Comparison of ENCODE assay signal across 15 mouse cellular contexts in genomic region chr13:20046406-20046805, GRCm38 (mm10).
"Had no signal": no experiment of that assay in that cellular context is flagged by ENCODE, and none has a peak within 500 bp of the region (broad histone marks: within the 10 kb centered on the region; RNA-seq: fewer than 3 reads in every experiment).

No protein-coding gene starts in this region.

- H3K9ac ChIP-seq: limb, embryonic 15.5 days; liver, embryonic 12.5 days; midbrain, embryonic 13.5 days; neural tube, embryonic 15.5 days; stomach, embryonic 15.5 days had no signal

- H3K36me3 ChIP-seq: limb, embryonic 15.5 days; liver, embryonic 12.5 days; midbrain, embryonic 13.5 days; neural tube, embryonic 15.5 days; stomach, embryonic 15.5 days had no signal

- ATAC-seq: liver, embryonic 12.5 days; midbrain, embryonic 13.5 days had no signal

- H3K4me1 ChIP-seq: limb, embryonic 15.5 days; liver, embryonic 12.5 days; neural tube, embryonic 15.5 days; stomach, embryonic 15.5 days had no signal

- H3K27ac ChIP-seq: kidney, postnatal 0 days; limb, embryonic 15.5 days; liver, embryonic 12.5 days; midbrain, embryonic 13.5 days; neural tube, embryonic 15.5 days; stomach, embryonic 15.5 days had no signal

- H3K27me3 ChIP-seq: limb, embryonic 15.5 days; liver, embryonic 12.5 days; neural tube, embryonic 15.5 days; stomach, embryonic 15.5 days had no signal

- H3K9me3 ChIP-seq: limb, embryonic 15.5 days; liver, embryonic 12.5 days; midbrain, embryonic 13.5 days; neural tube, embryonic 15.5 days; stomach, embryonic 15.5 days had no signal

- H3K4me2 ChIP-seq: limb, embryonic 15.5 days; liver, embryonic 12.5 days; midbrain, embryonic 13.5 days; neural tube, embryonic 15.5 days; stomach, embryonic 15.5 days had no signal

- DNase-seq: kidney, adult 11 months; kidney, adult 9 months; kidney, postnatal 36 days; layer of hippocampus, adult 9-11 months; layer of hippocampus, postnatal 36 days; spleen, adult 18-20 months; thymus, adult 2 months; thymus, postnatal 25 days had no signal

- H3K4me3 ChIP-seq: limb, embryonic 15.5 days; liver, embryonic 12.5 days; midbrain, embryonic 13.5 days; myocyte; neural tube, embryonic 15.5 days; stomach, embryonic 15.5 days had no signal
